Mouse (Mus musculus) heart, embryonic 12.5 days (tissue): ENCODE data around the gene Eif4e3. TPM values are rescaled to one million over a fixed set of nuclear protein-coding genes. Genes with fewer than 3 reads are reported as not detected.

Experiments used
- ATAC-seq: fragments of 200-750 bp; cut with Nextera tagmentation; 2 replicates; pipeline ENCODE4 v1.8.0; 2017; ENCODE audit warnings: moderate TSS enrichment, moderate library complexity; ENCODE audit not compliant: insufficient number of reproducible peaks, low FRiP score
- H3K27ac ChIP-seq: fragments of 300-500 bp; sonication (generic); 2 replicates; pipeline ENCODE4 v1.5.1; 2016; ENCODE audit warnings: mild to moderate bottlenecking, moderate library complexity; ENCODE audit not compliant: poor library complexity, severe bottlenecking
- H3K27me3 ChIP-seq: fragments of 300-500 bp; sonication (generic); replicated peaks from 2 replicates; pipeline ENCODE4 v1.6.1; 2016; ENCODE audit warnings: mild to moderate bottlenecking, moderate library complexity
- H3K36me3 ChIP-seq: fragments of 300-500 bp; sonication (generic); 2 replicates; pipeline ENCODE4 v1.6.1; 2016; ENCODE audit warnings: mild to moderate bottlenecking, moderate library complexity
- H3K4me1 ChIP-seq: fragments of 300-500 bp; sonication (generic); replicated peaks from 2 replicates; pipeline ENCODE4 v1.6.1; 2016; ENCODE audit warnings: mild to moderate bottlenecking
- H3K4me2 ChIP-seq: fragments of 300-500 bp; sonication (generic); 2 replicates; pipeline ENCODE4 v1.6.1; 2016; ENCODE audit warnings: mild to moderate bottlenecking, moderate library complexity
- H3K4me3 ChIP-seq: fragments of 300-500 bp; sonication (generic); 2 replicates; pipeline ENCODE4 v1.5.1; 2016; ENCODE audit warnings: mild to moderate bottlenecking
- H3K9ac ChIP-seq: fragments of 300-500 bp; sonication (generic); 2 replicates; pipeline ENCODE4 v1.6.1; 2016; ENCODE audit warnings: mild to moderate bottlenecking, moderate library complexity
- H3K9me3 ChIP-seq: fragments of 300-500 bp; sonication (generic); replicated peaks from 2 replicates; pipeline ENCODE4 v1.6.1; 2016; ENCODE audit warnings: mild to moderate bottlenecking, moderate library complexity
- WGBS: fragments of 180-500 bp; shearing (Covaris S2); methylation state at CpG from one replicate; pipeline ENCODE4 v1.1.7; 2016; 5-methylcytosine and 5-hydroxymethylcytosine counted together
- polyA plus RNA-seq: library from polyadenylated mRNA; unstranded; fragments of >200 nt; fragmentation: Nextera tagmentation; extraction: Ambion mirVana; gene quantifications from 2 replicates; pipeline ENCODE4 v1.2.1, GENCODE M21; 2016

Eif4e3 gene
- polyA plus RNA-seq, 1 experiment from 2014 or later = 5.6 TPM

DNA sequence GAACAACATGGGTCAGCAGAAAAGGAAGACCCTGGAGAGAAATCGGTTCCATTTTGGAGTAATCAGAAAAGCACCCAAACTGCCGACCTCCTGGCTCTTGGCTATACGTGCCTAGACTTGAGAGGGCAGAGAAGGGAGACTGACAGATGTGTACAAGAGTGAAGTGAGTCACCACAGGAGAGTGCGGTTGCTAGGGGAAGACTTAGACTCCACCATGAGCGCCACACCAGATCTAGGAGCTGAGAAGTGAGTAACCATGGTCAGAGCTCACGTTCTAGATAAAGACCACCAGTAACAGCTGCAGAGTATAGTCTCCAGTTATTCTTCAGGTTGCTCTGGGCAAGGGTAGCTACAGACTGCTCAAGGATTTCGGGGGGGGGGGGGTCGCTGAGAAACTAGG, 3.3 kb downstream of the Eif4e3 start:
- Histone ChIP-seq H3K9me3 (no peaks in the 10 kb centered on the region), H3K27ac (no peak overlapping the region), H3K27me3 (peaks cover 39% of the 10 kb centered on the region), H3K4me2 (no peak overlapping the region), H3K4me3 (no peak overlapping the region), H3K9ac (no peak overlapping the region), H3K4me1 (peaks cover 15% of the 10 kb centered on the region; the same call in 1 of the 2 replicates), H3K36me3 (no peaks in the 10 kb centered on the region)
- WGBS = 65% methylated on average over 8 of the region's 8 CpGs
- no peak for ATAC-seq

DNA sequence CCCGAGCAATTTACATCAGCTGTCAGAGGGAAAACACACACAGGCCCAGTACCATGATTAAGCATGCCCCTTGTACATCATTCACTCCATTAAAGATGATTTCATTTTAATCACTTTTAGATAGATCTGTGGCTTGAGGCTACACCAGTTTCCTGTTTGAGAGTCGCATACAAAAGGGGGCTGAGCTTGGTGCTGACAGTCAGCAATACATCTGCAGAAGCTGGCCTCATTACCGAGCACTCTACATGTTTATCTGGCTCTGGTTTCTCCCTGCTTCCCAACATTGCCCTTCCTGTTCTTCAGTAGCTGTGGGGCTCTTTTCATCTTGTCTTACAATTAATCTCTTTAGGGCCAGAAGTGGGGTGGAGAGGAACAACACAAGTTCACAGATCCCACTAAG, 6.1 kb downstream of the Eif4e3 start:
- Histone ChIP-seq H3K27me3 (peaks cover 28% of the 10 kb centered on the region), H3K9me3 (no peaks in the 10 kb centered on the region), H3K4me1 (0 out of 2 replicates have a peak, but pooled peaks cover 4% of the 10 kb centered on the region), H3K4me2 (no peak overlapping the region), H3K4me3 (no peak overlapping the region), H3K36me3 (no peaks in the 10 kb centered on the region), H3K9ac (no peak overlapping the region), H3K27ac (no peak overlapping the region)
- no peak for ATAC-seq
- 39% methylated on average over 3 of the region's 3 CpGs for WGBS

- ATAC-seq = no peak
- Histone ChIP-seq H3K4me1 (peaks cover 4% of the 10 kb centered on the region; the same call in 1 of the 2 replicates), H3K9ac (no peak overlapping the region)
Measured at GRCm38 (mm10) chr6:99658586-99658985, 8.0 kb downstream of the Eif4e3 start.

GRCm38 (mm10) chr6:99656088-99656487, 10.5 kb downstream of the Eif4e3 start:
- WGBS = 86% methylated on average over 2 of the region's 2 CpGs
- Histone ChIP-seq H3K27me3 (peaks cover 15% of the 10 kb centered on the region; the same call in 1 of the 2 replicates), H3K27ac (no peak overlapping the region), H3K36me3 (no peaks in the 10 kb centered on the region), H3K4me3 (no peak overlapping the region), H3K9me3 (no peaks in the 10 kb centered on the region), H3K4me2 (no peak overlapping the region), H3K9ac (no peak overlapping the region), H3K4me1 (peaks cover 4% of the 10 kb centered on the region; the same call in 1 of the 2 replicates)
- ATAC-seq = no peak

More at GRCm38 (mm10) chr6:99658586-99658985, 8.0 kb downstream of the Eif4e3 start:
- H3K4me2 ChIP-seq = no peak overlapping the region
- 79% methylated on average over 10 of the region's 10 CpGs for WGBS
- no peaks in the 10 kb centered on the region for H3K36me3 ChIP-seq
- no peak overlapping the region for H3K4me3 ChIP-seq
- H3K27ac ChIP-seq = no peak overlapping the region
- H3K9me3 ChIP-seq = no peaks in the 10 kb centered on the region
- H3K27me3 ChIP-seq = peaks cover 12% of the 10 kb centered on the region; the same call in 1 of the 2 replicates

- Histone ChIP-seq H3K9ac (no peak overlapping the region), H3K36me3 (no peaks in the 10 kb centered on the region), H3K9me3 (no peaks in the 10 kb centered on the region), H3K4me1 (no peaks in the 10 kb centered on the region; the same call in 1 of the 2 replicates), H3K4me2 (no peak overlapping the region), H3K27ac (no peak overlapping the region), H3K27me3 (peaks cover 18% of the 10 kb centered on the region; the same call in 1 of the 2 replicates), H3K4me3 (no peak overlapping the region)
- no peak for ATAC-seq
- 33% methylated on average over 7 of the region's 7 CpGs for WGBS
Measured at GRCm38 (mm10) chr6:99655488-99655887, 11.1 kb downstream of the Eif4e3 start.

DNA sequence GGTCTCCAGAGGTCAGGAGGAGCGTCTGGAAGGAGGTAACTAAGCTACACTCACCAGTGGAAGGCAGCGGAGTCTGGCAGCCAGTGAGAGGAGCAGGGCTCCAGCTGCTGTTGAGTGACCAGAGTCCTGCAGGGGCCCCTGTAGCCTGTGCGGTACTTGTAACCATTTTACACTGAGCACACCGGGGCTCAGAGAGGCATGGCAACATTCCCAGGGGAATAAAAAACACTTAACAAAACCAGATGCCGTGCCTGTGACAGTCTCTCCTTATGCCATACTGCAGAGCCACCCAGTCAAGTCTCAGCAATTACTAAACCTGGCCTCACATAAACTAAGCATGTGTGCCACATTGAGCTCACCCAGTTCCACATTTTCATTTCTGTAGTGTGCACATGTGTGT, 12.2 kb downstream of the Eif4e3 start:
- no peaks in the 10 kb centered on the region for H3K9me3 ChIP-seq
- no peak for ATAC-seq
- no peak overlapping the region for H3K4me3 ChIP-seq
- 0 out of 2 replicates have a peak overlapping the region, but pooled peaks have one; percentile 3 for H3K9ac ChIP-seq
- H3K4me1 ChIP-seq = no peaks in the 10 kb centered on the region; the same call in 1 of the 2 replicates
- 41% methylated on average over 5 of the region's 5 CpGs for WGBS
- no peak overlapping the region for H3K4me2 ChIP-seq
- H3K27ac ChIP-seq = no peak overlapping the region
- peaks cover 18% of the 10 kb centered on the region; the same call in 1 of the 2 replicates for H3K27me3 ChIP-seq
- H3K36me3 ChIP-seq = no peaks in the 10 kb centered on the region

DNA sequence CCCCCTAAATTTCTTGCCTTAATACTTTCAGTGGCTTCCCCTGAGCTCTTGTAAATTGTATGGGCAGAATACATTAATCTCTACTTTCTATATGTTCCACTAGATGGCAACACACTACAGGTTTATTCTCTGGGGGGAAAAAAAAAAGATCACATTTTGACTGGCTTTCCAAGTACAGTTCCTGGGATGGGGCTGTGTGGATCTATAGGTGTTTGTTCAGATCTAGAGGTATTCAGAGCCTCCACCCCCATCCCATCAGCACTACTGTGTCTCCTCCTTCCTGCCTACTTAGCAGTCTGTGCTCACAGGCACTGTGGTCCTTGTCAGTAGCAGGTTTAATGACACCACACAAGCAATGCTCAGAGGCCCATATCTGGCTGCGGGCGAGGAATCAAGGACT, 14.2 kb downstream of the Eif4e3 start:
- Histone ChIP-seq H3K9me3 (no peaks in the 10 kb centered on the region), H3K4me3 (no peak overlapping the region), H3K27ac (no peak overlapping the region), H3K27me3 (peaks cover 13% of the 10 kb centered on the region; the same call in 1 of the 2 replicates), H3K4me2 (no peak overlapping the region), H3K9ac (no peak overlapping the region), H3K36me3 (no peaks in the 10 kb centered on the region), H3K4me1 (no peaks in the 10 kb centered on the region; the same call in 1 of the 2 replicates)
- no peak for ATAC-seq
- 63% methylated on average over 2 of the region's 2 CpGs for WGBS

GRCm38 (mm10) chr6:99649307-99649706, 17.3 kb downstream of the Eif4e3 start:
- WGBS = 46% methylated on average over 2 of the region's 2 CpGs
- Histone ChIP-seq H3K27me3 (peaks cover 13% of the 10 kb centered on the region; the same call in 1 of the 2 replicates), H3K4me1 (peaks cover 12% of the 10 kb centered on the region), H3K9ac (no peak overlapping the region), H3K27ac (no peak overlapping the region), H3K9me3 (no peaks in the 10 kb centered on the region; the same call in 1 of the 2 replicates), H3K4me3 (no peak overlapping the region), H3K4me2 (no peak overlapping the region), H3K36me3 (0 out of 2 replicates have a peak, but pooled peaks cover 3% of the 10 kb centered on the region)
- no peak for ATAC-seq

GRCm38 (mm10) chr6:99646344-99646743, 20.2 kb downstream of the Eif4e3 start:
- Histone ChIP-seq H3K4me2 (no peak overlapping the region), H3K4me1 (peaks cover 28% of the 10 kb centered on the region), H3K9ac (no peak overlapping the region), H3K4me3 (no peak overlapping the region), H3K27me3 (peaks cover 10% of the 10 kb centered on the region; the same call in 1 of the 2 replicates), H3K27ac (no peak overlapping the region), H3K36me3 (0 out of 2 replicates have a peak, but pooled peaks cover 3% of the 10 kb centered on the region), H3K9me3 (no peaks in the 10 kb centered on the region; the same call in 1 of the 2 replicates)
- 45% methylated on average over 10 of the region's 10 CpGs for WGBS
- ATAC-seq = no peak

- Histone ChIP-seq H3K9ac (no peak overlapping the region), H3K4me1 (peaks cover 28% of the 10 kb centered on the region), H3K4me2 (no peak overlapping the region), H3K9me3 (no peaks in the 10 kb centered on the region; the same call in 1 of the 2 replicates), H3K27ac (no peak overlapping the region), H3K36me3 (0 out of 2 replicates have a peak, but pooled peaks cover 3% of the 10 kb centered on the region), H3K4me3 (no peak overlapping the region), H3K27me3 (no peaks in the 10 kb centered on the region)
- ATAC-seq = no peak
- 80% methylated on average over 5 of the region's 5 CpGs for WGBS
Measured at GRCm38 (mm10) chr6:99644876-99645275, 21.7 kb downstream of the Eif4e3 start.

- no peak for ATAC-seq
- Histone ChIP-seq H3K36me3 (0 out of 2 replicates have a peak, but pooled peaks cover 3% of the 10 kb centered on the region), H3K4me2 (peak overlapping the region; percentile 33), H3K9me3 (no peaks in the 10 kb centered on the region; the same call in 1 of the 2 replicates), H3K27ac (peak overlapping the region; percentile 77), H3K9ac (no peak overlapping the region), H3K4me3 (no peak overlapping the region), H3K27me3 (no peaks in the 10 kb centered on the region), H3K4me1 (peaks cover 28% of the 10 kb centered on the region)
- WGBS = 56% methylated on average over 5 of the region's 5 CpGs
Measured at GRCm38 (mm10) chr6:99644386-99644785, 22.2 kb downstream of the Eif4e3 start.
